Mouse (Mus musculus) thymus, postnatal 10 days (tissue): Measurements from ENCODE around the gene Usp17ld.
"Not testable (repeated sequence)": the region's sequence is repeated elsewhere in the genome, so short reads cannot be mapped to it uniquely, and the experiment has no call there.

Experiments used
- DNase-seq, 2 experiments: peaks; one replicate each; pipeline ENCODE4 v3.0.0; 2021; ENCODE audit warnings: low spot score in 2 of 2

The Usp17ld gene

DNA sequence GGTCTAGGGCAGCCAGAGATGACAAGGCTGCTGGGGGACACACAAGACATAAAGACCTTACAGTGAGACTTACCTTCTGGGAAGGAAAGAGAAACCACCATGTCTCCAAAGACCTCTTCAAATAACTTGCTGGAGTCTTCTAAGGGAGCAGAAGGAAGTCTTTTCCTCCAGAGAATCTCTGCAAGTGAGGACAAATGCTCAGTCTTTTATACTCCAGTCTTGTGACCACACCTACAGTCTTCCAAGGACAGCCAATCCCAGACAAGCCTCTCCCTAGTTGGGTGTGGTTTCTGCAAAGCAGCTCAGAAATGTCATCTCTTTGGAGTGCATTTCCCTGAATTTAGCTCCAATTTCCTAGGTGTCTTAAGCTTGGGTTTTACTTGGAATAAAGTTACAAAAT lies at the start of gene Usp17ld:
Usp17ld (minus strand) TSS at position 101 of the 400 bp plus-strand sequence.
- not testable (repeated sequence) for DNase-seq

DNA sequence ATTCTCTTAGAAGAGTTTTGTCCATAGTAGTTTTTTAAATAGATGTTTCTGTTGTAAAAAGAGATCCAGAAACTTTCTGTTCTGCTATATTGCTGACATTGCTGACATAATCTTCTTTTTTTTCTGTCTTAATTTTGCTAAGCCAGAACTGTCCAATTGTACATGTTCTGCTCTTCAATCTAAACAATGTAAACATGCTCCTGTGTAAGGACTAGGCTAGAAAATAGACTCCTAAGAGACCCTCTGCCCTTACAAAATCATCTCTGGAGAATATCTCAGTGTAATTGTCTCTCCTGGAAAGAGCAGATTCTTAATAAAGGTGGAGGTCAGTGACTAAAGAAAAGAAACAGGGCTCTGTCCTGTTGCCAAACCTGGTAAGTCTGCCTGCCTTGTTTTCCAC lies 35.6 kb downstream of the Usp17ld start, which contains the start of gene Olfr594:
Olfr594 (plus strand) TSS at position 301 of the 400 bp plus-strand sequence.
- DNase-seq, result no peak

GRCm38 (mm10) chr7:103212050-103212449 lies 40.3 kb downstream of the Usp17ld start:
- not testable (repeated sequence) for DNase-seq

DNA sequence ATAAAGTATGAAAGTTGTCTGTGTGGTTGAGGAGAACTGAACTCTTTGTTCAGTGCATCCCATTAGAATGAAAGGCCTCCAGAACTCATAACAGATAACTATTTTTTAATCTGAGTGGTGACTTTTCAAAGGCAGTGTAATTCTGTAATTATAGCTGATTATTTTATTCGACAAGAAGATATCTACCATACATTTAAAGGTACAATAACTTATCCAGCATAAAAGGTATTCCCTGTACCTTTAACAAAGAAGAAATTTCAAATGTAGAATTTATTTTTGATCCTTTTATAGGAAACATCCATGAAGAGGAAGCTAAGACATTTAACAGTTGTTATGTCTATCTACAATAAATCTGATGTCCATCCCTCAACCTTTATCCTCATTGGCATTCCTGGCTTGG lies 40.7 kb downstream of the Usp17ld start, which contains the start of gene Olfr593:
Olfr593 (plus strand) TSS at position 301 of the 400 bp plus-strand sequence.
- DNase-seq, result no peak
